Mouse (Mus musculus) liver, adult 2 months (tissue): Measurements from ENCODE around the gene Fam71f2.

ENCODE experiments used
- CTCF ChIP-seq: fragments of 200-500 bp; IDR thresholded peaks from 2 replicates; pipeline ENCODE4 v1.5.1; 2011; ENCODE audit warnings: low read depth, low read length, control low read depth
- POLR2A ChIP-seq: fragments of 200-500 bp; IDR thresholded peaks from 2 replicates; pipeline ENCODE4 v1.6.1; 2011; ENCODE audit warnings: low read length, control low read depth; ENCODE audit not compliant: insufficient read depth; ENCODE audit errors: extremely low read depth

GRCm38 (mm10) chr6:29326961-29327360, 47.6 kb downstream of the Fam71f2 start:
- TF ChIP-seq POLR2A (no peak), CTCF (no peak)
